Mouse (Mus musculus): Measurements from ENCODE around the gene Sacm1l. TPM values are rescaled to one million over a fixed set of nuclear protein-coding genes. Genes with fewer than 3 reads are reported as not detected.

Gene Sacm1l
- 53.9 and 63.3 TPM in 2 replicates for polyA plus RNA-seq (2014; fragmentation: Nextera tagmentation; extraction: Ambion mirVana)

DNA sequence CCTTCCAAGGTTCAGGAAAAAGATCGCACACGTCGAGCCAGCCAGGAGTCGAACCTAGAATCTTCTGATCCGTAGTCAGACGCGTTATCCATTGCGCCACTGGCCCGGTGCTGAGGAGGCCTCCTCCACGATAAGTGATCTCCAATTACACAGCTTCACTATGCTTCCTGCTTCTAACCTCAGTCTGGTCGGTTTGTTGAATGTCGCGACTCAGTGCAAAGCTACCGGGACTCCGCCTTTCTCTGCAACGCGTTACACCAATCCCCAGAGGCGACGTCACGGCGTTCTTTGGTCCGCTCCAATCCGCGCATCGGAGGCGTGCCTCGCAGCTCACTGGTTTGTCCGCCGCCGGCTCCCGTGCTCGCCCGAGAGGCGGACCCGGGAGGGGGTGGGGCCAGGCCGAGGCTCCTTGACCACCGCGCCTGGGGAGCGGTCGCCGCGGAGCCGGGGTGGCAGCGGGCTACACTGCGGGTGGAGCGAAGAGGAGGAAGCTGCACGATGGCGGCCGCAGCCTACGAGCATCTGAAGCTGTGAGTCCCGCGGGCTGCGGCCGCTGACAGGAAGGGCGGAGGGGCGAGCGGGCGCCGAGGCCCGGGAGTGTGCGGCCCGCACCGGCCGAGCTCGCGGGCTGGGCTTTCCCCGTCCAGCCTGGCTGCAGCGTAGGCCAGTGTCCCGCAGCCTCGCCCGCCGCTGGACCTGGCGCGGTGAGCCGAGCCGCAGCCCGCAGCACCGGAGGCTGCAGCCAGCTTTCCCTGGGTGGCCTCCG lies at the start of gene Sacm1l:
Sacm1l (plus strand) TSS at position 368 of the 766 bp plus-strand sequence.
- peak within 1 kb of the TSS; percentile 77 for H3K27ac ChIP-seq (ENCODE audit: low read depth, low read length)
- DNase-seq (ENCODE audit: low spot score, missing footprints) (peak; percentile 100), ATAC-seq (ENCODE audit: low FRiP score) (peak; percentile 98)
- no peaks in the 10 kb centered on the region for H3K9me3 ChIP-seq (ENCODE audit: control insufficient read depth, low read length)
- H3K4me3 ChIP-seq (ENCODE audit: low read depth, low read length), result peak within 1 kb of the TSS; percentile 93
- peak within 1 kb of the TSS; percentile 94 for H3K9ac ChIP-seq (ENCODE audit: low read length)
- H3K4me1 ChIP-seq (ENCODE audit: control insufficient read depth, insufficient read depth, low read length), result peaks cover 18% of the 10 kb centered on the region
- no peaks in the 10 kb centered on the region for H3K36me3 ChIP-seq (ENCODE audit: control insufficient read depth, insufficient read depth, low read length)
- no peaks in the 10 kb centered on the region for H3K27me3 ChIP-seq (ENCODE audit: control insufficient read depth, insufficient read depth, low read length)
- H3K4me2 ChIP-seq, result peak within 1 kb of the TSS; percentile 69
- under 1% methylated on average over 77 of the region's 79 CpGs for WGBS

DNA sequence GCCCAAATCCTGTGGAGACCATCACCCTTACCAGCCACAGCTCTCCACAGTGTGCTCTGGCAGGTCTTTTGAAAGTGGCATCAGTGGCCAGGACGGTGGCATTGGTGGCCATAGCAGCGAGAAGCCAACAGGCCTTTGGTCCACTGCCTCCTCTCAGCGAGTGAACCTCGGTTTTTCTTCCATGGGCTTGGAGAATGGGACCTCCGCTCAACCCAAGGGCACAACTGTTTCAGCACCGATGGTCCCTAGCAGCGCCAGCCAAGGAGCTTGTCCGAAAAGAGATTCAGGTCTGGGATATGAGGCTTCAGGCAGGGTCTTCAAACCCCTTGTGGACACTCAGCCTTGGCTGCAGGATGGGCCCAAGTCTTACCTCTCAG lies 49.7 kb upstream of the Sacm1l start:
- WGBS, result 86% methylated on average over 8 of the region's 8 CpGs

DNA sequence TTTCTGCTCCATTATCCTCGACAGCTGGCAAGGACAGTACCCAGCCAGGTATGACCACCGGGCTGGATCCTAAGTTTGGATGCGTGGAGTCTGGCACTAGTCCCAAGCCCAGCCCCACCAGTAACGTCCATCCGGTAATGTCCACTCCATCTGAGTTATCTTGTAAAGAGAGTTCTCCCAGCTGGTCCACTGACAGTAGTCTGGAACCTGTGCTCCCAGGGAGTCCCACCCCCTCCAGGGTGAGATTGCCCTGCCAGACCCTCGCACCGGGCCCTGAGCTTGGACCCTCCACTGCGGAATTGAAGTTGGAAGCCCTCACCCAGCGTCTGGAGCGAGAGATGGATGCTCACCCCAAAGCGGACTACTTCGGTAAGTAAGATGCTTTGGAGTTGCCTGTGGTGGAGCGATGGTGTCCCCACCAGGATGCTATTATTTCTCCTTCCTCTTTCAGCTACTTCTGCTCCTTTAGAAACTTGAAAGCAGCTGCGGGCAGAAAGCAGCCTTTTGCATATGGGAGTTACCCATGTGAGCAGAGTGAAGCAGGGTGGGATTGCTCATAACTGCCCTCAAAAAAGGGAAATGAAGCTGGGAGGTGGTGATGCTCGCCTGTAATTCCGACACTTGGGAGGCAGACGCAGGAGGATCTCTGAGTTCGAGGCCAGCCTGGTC lies 49.2 kb upstream of the Sacm1l start:
- Histone ChIP-seq H3K9me3 (ENCODE audit: control insufficient read depth, low read length) (no peaks in the 10 kb centered on the region), H3K4me1 (ENCODE audit: control insufficient read depth, insufficient read depth, low read length) (peaks cover 27% of the 10 kb centered on the region), H3K27ac (ENCODE audit: low read depth, low read length) (no peak overlapping the region), H3K9ac (ENCODE audit: low read length) (peak overlapping the region; percentile 20; the same call in 1 of the 2 replicates), H3K4me2 (peak overlapping the region; percentile 87), H3K27me3 (ENCODE audit: control insufficient read depth, insufficient read depth, low read length) (no peaks in the 10 kb centered on the region), H3K4me3 (ENCODE audit: low read depth, low read length) (peak overlapping the region; percentile 65), H3K36me3 (ENCODE audit: control insufficient read depth, insufficient read depth, low read length) (peaks cover 2% of the 10 kb centered on the region; the same call in 1 of the 2 replicates)
- DNase-seq (ENCODE audit: low spot score, missing footprints) (no peak), ATAC-seq (ENCODE audit: low FRiP score) (no peak)
- 87% methylated on average over 18 of the region's 18 CpGs for WGBS

More for the DNA sequence above, 49.7 kb upstream of the Sacm1l start:
- DNase-seq (ENCODE audit: low spot score, missing footprints) (no peak), ATAC-seq (ENCODE audit: low FRiP score) (no peak)
- Histone ChIP-seq H3K4me1 (ENCODE audit: control insufficient read depth, insufficient read depth, low read length) (peaks cover 27% of the 10 kb centered on the region), H3K27me3 (ENCODE audit: control insufficient read depth, insufficient read depth, low read length) (no peaks in the 10 kb centered on the region), H3K4me2 (peak overlapping the region; percentile 87), H3K9me3 (ENCODE audit: control insufficient read depth, low read length) (no peaks in the 10 kb centered on the region), H3K27ac (ENCODE audit: low read depth, low read length) (no peak overlapping the region), H3K9ac (ENCODE audit: low read length) (peak overlapping the region; percentile 85), H3K36me3 (ENCODE audit: control insufficient read depth, insufficient read depth, low read length) (peaks cover 2% of the 10 kb centered on the region; the same call in 1 of the 2 replicates), H3K4me3 (ENCODE audit: low read depth, low read length) (peak overlapping the region; percentile 65)

DNA sequence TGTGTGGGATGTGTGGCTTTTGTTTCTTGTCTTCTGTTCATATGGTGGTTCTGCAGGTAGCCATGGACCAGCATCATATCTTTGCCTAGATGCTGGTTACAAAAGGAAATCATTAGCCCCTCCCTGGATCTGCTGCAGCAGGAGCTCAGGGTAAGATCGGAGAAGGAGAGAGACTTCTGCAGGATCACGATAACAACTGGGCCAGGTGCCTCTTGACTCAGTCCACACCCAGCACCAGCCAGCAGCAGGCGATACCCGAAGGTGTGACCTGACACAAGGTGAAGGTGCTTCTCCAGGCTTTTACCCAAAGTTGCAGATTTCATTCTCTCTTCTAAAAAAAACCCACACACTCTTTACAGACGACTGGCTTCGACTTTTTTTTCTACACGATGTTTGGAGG lies 48.4 kb upstream of the Sacm1l start:
- H3K27ac ChIP-seq (ENCODE audit: low read depth, low read length), result no peak overlapping the region
- ATAC-seq (ENCODE audit: low FRiP score), result no peak
- no peaks in the 10 kb centered on the region for H3K9me3 ChIP-seq (ENCODE audit: control insufficient read depth, low read length)
- no peaks in the 10 kb centered on the region for H3K27me3 ChIP-seq (ENCODE audit: control insufficient read depth, insufficient read depth, low read length)
- peaks cover 2% of the 10 kb centered on the region; the same call in 1 of the 2 replicates for H3K36me3 ChIP-seq (ENCODE audit: control insufficient read depth, insufficient read depth, low read length)
- no peak overlapping the region for H3K9ac ChIP-seq (ENCODE audit: low read length)
- peak overlapping the region; percentile 65 for H3K4me3 ChIP-seq (ENCODE audit: low read depth, low read length)
- DNase-seq (ENCODE audit: low spot score, missing footprints), result no peak
- WGBS, result 85% methylated on average over 7 of the region's 7 CpGs
- peak overlapping the region; percentile 87 for H3K4me2 ChIP-seq
- H3K4me1 ChIP-seq (ENCODE audit: control insufficient read depth, insufficient read depth, low read length), result peaks cover 27% of the 10 kb centered on the region

GRCm38 (mm10) chr9:123483598-123483997 lies 46.0 kb upstream of the Sacm1l start:
- no peak overlapping the region for H3K4me2 ChIP-seq
- 86% methylated on average over 1 of the region's 1 CpGs for WGBS
- H3K4me3 ChIP-seq (ENCODE audit: low read depth, low read length), result no peak overlapping the region
- no peak overlapping the region for H3K9ac ChIP-seq (ENCODE audit: low read length)
- peaks cover 27% of the 10 kb centered on the region for H3K4me1 ChIP-seq (ENCODE audit: control insufficient read depth, insufficient read depth, low read length)
- ATAC-seq (ENCODE audit: low FRiP score) (no peak), DNase-seq (ENCODE audit: low spot score, missing footprints) (no peak)
- peaks cover 2% of the 10 kb centered on the region; the same call in 1 of the 2 replicates for H3K36me3 ChIP-seq (ENCODE audit: control insufficient read depth, insufficient read depth, low read length)
- H3K27me3 ChIP-seq (ENCODE audit: control insufficient read depth, insufficient read depth, low read length), result no peaks in the 10 kb centered on the region
- H3K9me3 ChIP-seq (ENCODE audit: control insufficient read depth, low read length), result no peaks in the 10 kb centered on the region
- no peak overlapping the region for H3K27ac ChIP-seq (ENCODE audit: low read depth, low read length)

GRCm38 (mm10) chr9:123484830-123485229 lies 44.7 kb upstream of the Sacm1l start:
- Histone ChIP-seq H3K27ac (ENCODE audit: low read depth, low read length) (no peak overlapping the region), H3K4me1 (ENCODE audit: control insufficient read depth, insufficient read depth, low read length) (peaks cover 21% of the 10 kb centered on the region), H3K9ac (ENCODE audit: low read length) (no peak overlapping the region), H3K36me3 (ENCODE audit: control insufficient read depth, insufficient read depth, low read length) (peaks cover 2% of the 10 kb centered on the region; the same call in 1 of the 2 replicates), H3K9me3 (ENCODE audit: control insufficient read depth, low read length) (no peaks in the 10 kb centered on the region), H3K4me2 (no peak overlapping the region), H3K27me3 (ENCODE audit: control insufficient read depth, insufficient read depth, low read length) (no peaks in the 10 kb centered on the region), H3K4me3 (ENCODE audit: low read depth, low read length) (no peak overlapping the region)
- ATAC-seq (ENCODE audit: low FRiP score) (no peak), DNase-seq (ENCODE audit: low spot score, missing footprints) (no peak)
- whole genome bisulfite sequencing, result 99% methylated on average over 3 of the region's 3 CpGs

DNA sequence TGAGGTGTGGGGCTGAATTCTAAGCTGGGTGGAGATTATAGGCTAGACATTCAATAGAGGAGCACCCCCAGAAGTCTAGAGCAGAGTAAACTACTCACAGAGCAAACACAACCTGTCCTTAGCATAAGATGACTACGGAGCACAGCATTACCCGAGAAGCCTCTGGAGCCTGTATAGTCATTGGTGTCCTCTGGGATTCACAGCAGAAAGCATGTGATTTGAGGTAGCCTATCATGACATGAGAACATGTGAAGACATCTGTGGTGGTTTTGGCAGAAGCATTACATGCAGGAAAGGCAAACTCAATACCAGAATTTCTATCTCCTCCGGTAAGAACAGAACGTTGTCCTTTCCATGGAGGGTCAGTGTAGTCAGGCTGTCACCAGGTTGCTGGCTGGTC lies 44.0 kb upstream of the Sacm1l start:
- H3K4me1 ChIP-seq (ENCODE audit: control insufficient read depth, insufficient read depth, low read length), result peaks cover 14% of the 10 kb centered on the region

GRCm38 (mm10) chr9:123486635-123487034 lies 42.9 kb upstream of the Sacm1l start:
- Histone ChIP-seq H3K27me3 (ENCODE audit: control insufficient read depth, insufficient read depth, low read length) (no peaks in the 10 kb centered on the region), H3K4me1 (ENCODE audit: control insufficient read depth, insufficient read depth, low read length) (peaks cover 6% of the 10 kb centered on the region), H3K36me3 (ENCODE audit: control insufficient read depth, insufficient read depth, low read length) (peaks cover 2% of the 10 kb centered on the region; the same call in 1 of the 2 replicates), H3K9ac (ENCODE audit: low read length) (no peak overlapping the region), H3K4me3 (ENCODE audit: low read depth, low read length) (no peak overlapping the region), H3K4me2 (no peak overlapping the region), H3K9me3 (ENCODE audit: control insufficient read depth, low read length) (no peaks in the 10 kb centered on the region), H3K27ac (ENCODE audit: low read depth, low read length) (no peak overlapping the region)
- 78% methylated on average over 3 of the region's 3 CpGs for WGBS
- DNase-seq (ENCODE audit: low spot score, missing footprints) (no peak), ATAC-seq (ENCODE audit: low FRiP score) (no peak)

More for the DNA sequence above, 44.0 kb upstream of the Sacm1l start:
- Histone ChIP-seq H3K27me3 (ENCODE audit: control insufficient read depth, insufficient read depth, low read length) (no peaks in the 10 kb centered on the region), H3K36me3 (ENCODE audit: control insufficient read depth, insufficient read depth, low read length) (peaks cover 2% of the 10 kb centered on the region; the same call in 1 of the 2 replicates), H3K4me3 (ENCODE audit: low read depth, low read length) (no peak overlapping the region), H3K4me2 (no peak overlapping the region), H3K9me3 (ENCODE audit: control insufficient read depth, low read length) (no peaks in the 10 kb centered on the region), H3K9ac (ENCODE audit: low read length) (no peak overlapping the region), H3K27ac (ENCODE audit: low read depth, low read length) (no peak overlapping the region)
- whole genome bisulfite sequencing, result 94% methylated on average over 4 of the region's 4 CpGs
- ATAC-seq (ENCODE audit: low FRiP score) (no peak), DNase-seq (ENCODE audit: low spot score, missing footprints) (no peak)

GRCm38 (mm10) chr9:123489073-123489472 lies 40.5 kb upstream of the Sacm1l start:
- H3K4me1 ChIP-seq (ENCODE audit: control insufficient read depth, insufficient read depth, low read length), result no peaks in the 10 kb centered on the region
- H3K9ac ChIP-seq (ENCODE audit: low read length), result no peak overlapping the region
- no peaks in the 10 kb centered on the region for H3K27me3 ChIP-seq (ENCODE audit: control insufficient read depth, insufficient read depth, low read length)
- H3K4me2 ChIP-seq, result no peak overlapping the region
- H3K27ac ChIP-seq (ENCODE audit: low read depth, low read length), result no peak overlapping the region
- no peaks in the 10 kb centered on the region for H3K9me3 ChIP-seq (ENCODE audit: control insufficient read depth, low read length)
- 85% methylated on average over 2 of the region's 2 CpGs for WGBS
- no peak for DNase-seq (ENCODE audit: low spot score, missing footprints)
- no peaks in the 10 kb centered on the region for H3K36me3 ChIP-seq (ENCODE audit: control insufficient read depth, insufficient read depth, low read length)
- H3K4me3 ChIP-seq (ENCODE audit: low read depth, low read length), result no peak overlapping the region
- no peak for ATAC-seq (ENCODE audit: low FRiP score)
